Mouse (Mus musculus) liver, embryonic 14.5 days (tissue): ENCODE data around the gene Catsper1. TPM values are rescaled to one million over a fixed set of nuclear protein-coding genes. Genes with fewer than 3 reads are reported as not detected.
A peak's percentile ranks its signal among the peaks of the same experiment; 100 is the strongest.
"Not testable (repeated sequence)": the region's sequence is repeated elsewhere in the genome, so short reads cannot be mapped to it uniquely, and the experiment has no call there.

Experiments used
- ATAC-seq: fragments of 200-750 bp; cut with Nextera tagmentation; 2 replicates; pipeline ENCODE4 v1.8.0; 2017; ENCODE audit warnings: moderate number of reproducible peaks, mild to moderate bottlenecking, moderate library complexity; ENCODE audit not compliant: insufficient read depth
- DNase-seq, 3 experiments: peaks; one replicate each; pipeline ENCODE4 v3.0.0-alpha.2; 2012 to 2013; ENCODE audit warnings: low read depth in 3 of 3, low spot score in 3 of 3
- H3K27ac ChIP-seq: fragments of 300-500 bp; sonication (generic); 2 replicates; pipeline ENCODE4 v1.5.1; 2014; ENCODE audit warnings: moderate library complexity, mild to moderate bottlenecking, control low read depth, inconsistent platforms
- H3K27me3 ChIP-seq: fragments of 300-500 bp; sonication (generic); 2 replicates; pipeline ENCODE4 v1.6.1; 2014; ENCODE audit warnings: mild to moderate bottlenecking, low read length, moderate library complexity; ENCODE audit not compliant: control insufficient read depth, insufficient read depth
- H3K36me3 ChIP-seq: fragments of 300-500 bp; sonication (generic); replicated peaks from 2 replicates; pipeline ENCODE4 v1.6.1; 2014; ENCODE audit warnings: low read depth; ENCODE audit not compliant: control insufficient read depth, insufficient read depth
- H3K4me1 ChIP-seq, 2 experiments: fragments of 200-500 bp in 1 of 2; fragments of 300-500 bp in 1 of 2; sonication (generic) in 1 of 2; replicated peaks; 2 replicates each; pipeline ENCODE4 v1.6.1; 2012 to 2014; ENCODE audit warnings: antibody characterized with exemption in 1 of 2, inconsistent platforms in 1 of 2, low read length in 1 of 2; ENCODE audit not compliant: control insufficient read depth in 2 of 2, insufficient read depth in 2 of 2
- H3K4me2 ChIP-seq: fragments of 300-500 bp; sonication (generic); 2 replicates; pipeline ENCODE4 v1.6.1; 2014; ENCODE audit warnings: low read depth, mild to moderate bottlenecking, control low read depth, moderate library complexity
- H3K4me3 ChIP-seq, 2 experiments: fragments of 200-500 bp in 1 of 2; fragments of 300-500 bp in 1 of 2; sonication (generic) in 1 of 2; 2 replicates each; pipeline ENCODE4 v1.5.1; 2012 to 2014; ENCODE audit warnings: low read depth in 2 of 2, low read length in 2 of 2, mild to moderate bottlenecking in 2 of 2, control low read depth in 1 of 2, inconsistent platforms in 1 of 2, moderate library complexity in 1 of 2; ENCODE audit not compliant: insufficient read depth in 1 of 2
- H3K9ac ChIP-seq: fragments of 300-500 bp; sonication (generic); replicated peaks from 2 replicates; pipeline ENCODE4 v1.6.1; 2014; ENCODE audit warnings: mild to moderate bottlenecking, control low read depth, moderate library complexity
- H3K9me3 ChIP-seq: fragments of 300-500 bp; sonication (generic); 2 replicates; pipeline ENCODE4 v1.6.1; 2016; ENCODE audit warnings: low read length, mixed read lengths; ENCODE audit not compliant: control insufficient read depth
- CTCF ChIP-seq: IDR thresholded peaks from 2 replicates; pipeline ENCODE4 v1.5.1; 2016; ENCODE audit warnings: antibody characterized with exemption, low read depth, control low read depth
- EP300 ChIP-seq: IDR thresholded peaks from 2 replicates; pipeline ENCODE4 v1.6.1; 2016; ENCODE audit warnings: antibody characterized with exemption, low read depth
- WGBS: fragments of 180-500 bp; shearing (Covaris S2); extraction: QIAGEN DNeasy Blood & Tissue Kit; methylation state at CpG from one replicate; pipeline ENCODE4 v1.1.7; 2014; ENCODE audit not compliant: insufficient replicate concordance; 5-methylcytosine and 5-hydroxymethylcytosine counted together
- polyA plus RNA-seq, 2 experiments: library from polyadenylated mRNA; depleted of rRNA in 1 of 2; stranded (reverse) in 1 of 2; unstranded in 1 of 2; fragments of >200 nt; fragmentation: Nextera tagmentation in 1 of 2; extraction: Ambion mirVana in 1 of 2; gene quantifications; 2 replicates each; pipeline versions ENCODE4 v1.2.1 to v1.2.3; 2012 to 2014

Catsper1 gene
- polyA plus RNA-seq, 2 experiments, result not detected

DNA sequence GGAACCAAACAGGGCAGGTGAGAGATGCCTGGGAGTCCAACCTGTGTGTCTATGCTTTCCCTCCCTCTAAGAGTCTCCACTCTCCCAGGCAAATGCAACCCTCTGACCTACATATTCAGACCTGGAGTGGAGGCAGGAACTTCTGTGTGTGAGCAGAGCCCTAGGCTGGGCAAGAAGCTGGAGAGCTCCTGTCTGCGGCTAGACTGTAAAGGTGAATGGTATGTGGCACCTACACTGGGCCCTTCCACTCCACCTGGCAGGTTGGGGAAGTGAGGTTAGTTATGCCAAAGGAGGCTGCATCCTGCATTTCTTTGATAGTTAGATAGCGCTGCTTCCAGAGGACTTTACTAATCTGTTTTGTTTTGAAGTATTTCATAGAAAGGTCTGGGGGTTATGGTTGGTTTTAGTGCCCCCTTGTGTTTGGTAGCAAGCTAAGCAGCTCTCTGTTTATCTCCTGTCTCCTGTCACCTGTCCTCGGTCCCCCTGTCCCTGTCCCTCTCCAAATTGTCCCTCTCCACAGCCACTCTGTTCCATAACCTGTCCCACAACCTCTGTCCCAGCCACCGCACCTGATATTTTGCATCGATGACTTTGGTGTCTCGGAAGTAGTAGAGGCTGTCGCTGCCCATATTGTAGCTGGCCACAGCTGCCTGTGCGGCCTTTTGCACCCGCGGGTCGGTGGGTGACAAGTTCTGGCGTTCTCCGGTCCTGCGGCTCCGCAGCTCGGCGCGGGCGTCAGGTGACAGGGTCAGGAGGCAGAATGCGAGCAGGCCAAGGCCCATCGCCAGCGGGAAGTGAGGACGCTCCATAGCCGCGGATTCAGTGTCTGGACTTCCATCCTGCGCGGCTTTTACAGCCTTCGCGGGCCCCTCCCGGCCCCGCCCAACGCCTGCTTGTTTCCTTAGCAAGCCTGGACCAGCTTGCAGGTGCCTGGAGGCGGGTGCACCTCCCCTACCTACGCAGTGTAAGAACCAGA is 13.3 kb downstream of the Catsper1 start:
- no peak for DNase-seq
- no peaks in the 10 kb centered on the region for H3K4me1 ChIP-seq
- H3K27ac ChIP-seq, result no peak overlapping the region
- H3K4me2 ChIP-seq, result peak overlapping the region; percentile 76
- peak overlapping the region; percentile 37 to 43 for H3K4me3 ChIP-seq
- peak; percentile 51 for TF ChIP-seq CTCF
- no peak for TF ChIP-seq EP300
- 6% methylated on average over 34 of the region's 34 CpGs for WGBS
- no peaks in the 10 kb centered on the region for H3K9me3 ChIP-seq
- peak overlapping the region; percentile 45; the same call in 1 of the 2 replicates for H3K9ac ChIP-seq
- no peaks in the 10 kb centered on the region for H3K27me3 ChIP-seq
- no peak for ATAC-seq
- H3K36me3 ChIP-seq, result no peaks in the 10 kb centered on the region

DNA sequence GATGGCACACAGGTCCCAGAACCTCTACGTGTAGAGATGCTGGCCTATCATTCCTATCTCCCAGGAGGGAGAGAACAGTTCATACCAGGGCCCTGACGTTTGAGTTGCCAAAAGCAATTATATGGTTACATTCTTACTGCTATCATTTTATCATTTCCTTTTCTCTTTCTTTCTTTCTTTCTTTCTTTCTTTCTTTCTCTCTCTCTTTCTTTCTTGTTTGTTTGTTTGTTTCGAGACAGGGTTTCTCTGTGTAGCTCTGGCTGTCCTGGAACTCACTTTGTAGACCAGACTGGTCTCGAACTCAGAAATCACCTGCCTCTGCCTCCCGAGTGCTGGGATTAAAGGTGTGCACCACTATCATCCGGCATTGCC is 13.9 kb downstream of the Catsper1 start, which contains the start of gene Cst6:
Gene Cst6 (minus strand): TSS at position 73 of the 372 bp plus-strand sequence.
- not testable (repeated sequence) for H3K27ac ChIP-seq, H3K4me1 ChIP-seq, H3K36me3 ChIP-seq, H3K9me3 ChIP-seq, ATAC-seq, DNase-seq, H3K27me3 ChIP-seq
- Histone ChIP-seq H3K4me3 (peak within 1 kb of the TSS; percentile 37 to 43), H3K9ac (peak within 1 kb of the TSS; percentile 45; the same call in 1 of the 2 replicates), H3K4me2 (peak within 1 kb of the TSS; percentile 76)
- 56% methylated on average over 6 of the region's 6 CpGs for WGBS

DNA sequence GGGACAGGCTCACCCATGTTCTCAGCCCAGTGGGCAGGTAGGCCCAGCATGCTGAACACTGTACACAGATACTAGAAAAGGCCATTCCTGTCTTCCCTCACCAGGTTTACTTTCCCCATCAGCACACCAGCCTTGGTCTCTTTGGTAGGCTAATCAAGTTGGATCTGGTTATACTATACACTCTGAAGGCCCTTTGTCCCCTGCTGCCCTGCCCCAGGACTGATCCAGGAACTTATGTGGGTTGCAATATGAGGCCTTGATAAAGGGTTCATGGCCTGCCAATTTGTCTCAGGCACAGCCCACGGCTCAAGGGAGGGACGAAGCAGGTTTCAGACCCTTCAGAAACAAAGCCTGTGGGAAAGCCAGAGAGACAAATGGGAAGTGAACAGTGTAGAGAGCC is 18.1 kb downstream of the Catsper1 start:
- 61% methylated on average over 2 of the region's 2 CpGs for WGBS
- ATAC-seq (no peak), DNase-seq (no peak)
- no peaks in the 10 kb centered on the region for H3K27me3 ChIP-seq
- H3K9me3 ChIP-seq, result no peaks in the 10 kb centered on the region
- no peak overlapping the region for H3K4me2 ChIP-seq
- TF ChIP-seq EP300 (no peak), CTCF (no peak)
- H3K4me3 ChIP-seq, result no peak overlapping the region
- H3K36me3 ChIP-seq, result no peaks in the 10 kb centered on the region
- H3K9ac ChIP-seq, result no peak overlapping the region
- 0 out of 4 replicates have a peak, but pooled peaks cover 0 to 1% of the 10 kb centered on the region in 2 experiments for H3K4me1 ChIP-seq
- H3K27ac ChIP-seq, result no peak overlapping the region

DNA sequence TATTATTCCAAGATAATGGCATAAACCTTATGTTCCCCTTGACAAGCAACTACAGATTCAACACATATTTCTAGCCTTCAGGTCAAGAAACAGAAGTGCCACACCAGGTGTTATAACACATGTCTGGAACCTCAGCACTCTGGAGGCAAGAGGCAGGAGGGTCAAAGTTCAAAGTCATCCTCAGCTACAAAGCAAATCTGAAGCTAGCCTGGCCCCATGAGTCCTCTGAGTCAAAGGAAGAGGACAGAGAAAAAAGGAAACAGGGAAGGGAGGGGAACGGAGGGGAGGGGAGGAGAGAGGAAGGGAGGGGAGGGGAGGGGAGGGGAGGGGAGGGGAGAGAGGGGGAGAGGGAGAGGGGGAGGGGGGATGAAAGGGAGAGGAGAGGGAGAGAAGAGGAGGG is 20.5 kb downstream of the Catsper1 start:
- TF ChIP-seq EP300 (no peak), CTCF (no peak)
- no peak overlapping the region for H3K27ac ChIP-seq
- H3K4me1 ChIP-seq, result 0 out of 4 replicates have a peak, but pooled peaks cover 0 to 1% of the 10 kb centered on the region in 2 experiments
- no peak overlapping the region for H3K4me3 ChIP-seq
- no peak for ATAC-seq
- H3K36me3 ChIP-seq, result no peaks in the 10 kb centered on the region
- DNase-seq, result no peak
- no CpG with 5 or more reads among the region's 1 CpGs for WGBS
- no peaks in the 10 kb centered on the region for H3K27me3 ChIP-seq
- H3K9me3 ChIP-seq, result no peaks in the 10 kb centered on the region
- no peak overlapping the region for H3K4me2 ChIP-seq
- no peak overlapping the region for H3K9ac ChIP-seq

- peaks cover 13% of the 10 kb centered on the region for H3K36me3 ChIP-seq
- no peak for DNase-seq
- H3K4me2 ChIP-seq, result no peak overlapping the region
- no peak overlapping the region for H3K27ac ChIP-seq
- no peak overlapping the region for H3K4me3 ChIP-seq
- H3K27me3 ChIP-seq, result no peaks in the 10 kb centered on the region
- H3K4me1 ChIP-seq, result peaks cover 7% of the 10 kb centered on the region in 2 experiments
- no peak for ATAC-seq
- 73% methylated on average over 2 of the region's 2 CpGs for WGBS
- H3K9ac ChIP-seq, result no peak overlapping the region
- TF ChIP-seq EP300 (no peak), CTCF (no peak)
- no peaks in the 10 kb centered on the region for H3K9me3 ChIP-seq
Observed at GRCm38 (mm10) chr19:5362186-5362585, 26.6 kb downstream of the Catsper1 start.
